Mouse (Mus musculus): ENCODE measurements around the gene Ddx18.

DNA sequence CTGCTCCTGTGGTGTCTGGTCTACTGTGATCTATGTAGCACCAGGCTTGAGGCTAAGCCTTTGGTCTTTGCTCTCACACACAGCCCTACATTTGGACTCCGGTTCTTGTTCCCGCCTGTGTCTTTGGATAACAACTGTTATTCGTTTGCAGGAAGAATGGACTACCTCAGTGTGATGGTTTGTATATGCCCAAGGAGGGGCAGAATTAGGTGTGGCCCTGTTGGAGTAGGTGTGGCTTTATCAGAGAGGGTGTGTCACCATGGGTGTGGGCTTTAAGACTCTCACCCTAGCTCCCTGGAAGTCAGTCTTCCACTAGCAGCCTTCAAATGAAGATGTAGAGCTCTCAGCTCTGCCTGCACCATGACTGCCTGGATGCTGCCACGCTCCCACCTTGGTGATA, 19.1 kb downstream of the Ddx18 start:
- TF ChIP-seq CTCF (IDR thresholded peaks at IDR 0.05; ENCODE audit: extremely low read depth, insufficient read depth, low read length) = no peak
- no peak for TF ChIP-seq POLR2A (IDR thresholded peaks at IDR 0.05; ENCODE audit: extremely low read depth, insufficient read depth, low read length)

Measured in cortical plate, adult 2 months (tissue).